Mouse (Mus musculus): Measurements from ENCODE around the gene Arhgdib.

GRCm38 (mm10) chr6:136902527-136902926, 39.2 kb downstream of the Arhgdib start:
- TF ChIP-seq CTCF (IDR thresholded peaks at IDR 0.05; ENCODE audit: borderline replicate concordance, extremely low read depth, insufficient read depth, insufficient read length) = no peak
- TF ChIP-seq POLR2A (IDR thresholded peaks at IDR 0.05; ENCODE audit: borderline replicate concordance, extremely low read depth, insufficient read depth, insufficient read length, poor library complexity, severe bottlenecking) = no peak
